Mouse (Mus musculus) CH12.LX (cell line): Measurements from ENCODE around the gene Grm2. TPM values are rescaled to one million over a fixed set of nuclear protein-coding genes. Genes with fewer than 3 reads are reported as not detected.

Experiments used
- DNase-seq: peaks from one replicate; pipeline ENCODE4 v3.0.0-alpha.2; 2013; ENCODE audit errors: extremely low read depth
- H3K27ac ChIP-seq: 2 replicates; pipeline ENCODE4 v1.5.1; 2012; ENCODE audit warnings: low read depth, mild to moderate bottlenecking, control low read depth, moderate library complexity; ENCODE audit not compliant: insufficient read depth
- H3K27me3 ChIP-seq: replicated peaks from 2 replicates; pipeline ENCODE3; 2012; ENCODE audit warnings: inconsistent platforms
- H3K36me3 ChIP-seq, 2 experiments: replicated peaks in 1 of 2; 2 replicates each; pipeline versions ENCODE3 to v1.6.1; 2012; ENCODE audit warnings: inconsistent platforms in 1 of 2, low read length in 1 of 2, mild to moderate bottlenecking in 1 of 2, mixed read lengths in 1 of 2, moderate library complexity in 1 of 2; ENCODE audit not compliant: control insufficient read depth in 1 of 2, insufficient read depth in 1 of 2
- H3K4me1 ChIP-seq, 2 experiments: 2 replicates each; pipeline ENCODE4 v1.6.1; 2012; ENCODE audit warnings: inconsistent platforms in 1 of 2, moderate library complexity in 1 of 2; ENCODE audit not compliant: insufficient read depth in 2 of 2, control insufficient read depth in 1 of 2
- H3K4me2 ChIP-seq: 2 replicates; pipeline ENCODE4 v1.6.1; 2012; ENCODE audit warnings: low read depth, mild to moderate bottlenecking, control low read depth; ENCODE audit not compliant: poor library complexity, insufficient read depth, severe bottlenecking
- H3K4me3 ChIP-seq, 3 experiments: fragments of 150-350 bp in 1 of 3; sonication (generic) in 1 of 3; replicated peaks in 1 of 3; 2 replicates each; pipeline versions ENCODE3 to v1.5.1; 2011 to 2012; ENCODE audit warnings: low read depth in 2 of 3, low read length in 2 of 3, mild to moderate bottlenecking in 2 of 3, moderate library complexity in 2 of 3, control low read depth in 1 of 3, improper control_type of control experiment in 1 of 3, inconsistent platforms in 1 of 3, mixed read lengths in 1 of 3; ENCODE audit not compliant: poor library complexity in 1 of 3
- H3K79me2 ChIP-seq: replicated peaks from 2 replicates; pipeline ENCODE4 v1.6.1; 2012; ENCODE audit warnings: mild to moderate bottlenecking, moderate library complexity; ENCODE audit not compliant: control insufficient read depth, poor library complexity, insufficient read depth, severe bottlenecking; ENCODE audit errors: extremely low read depth
- H3K9ac ChIP-seq: 2 replicates; pipeline ENCODE4 v1.6.1; 2012; ENCODE audit warnings: low read depth, mild to moderate bottlenecking, control low read depth, moderate library complexity; ENCODE audit not compliant: insufficient read depth
- H3K9me3 ChIP-seq: replicated peaks from 2 replicates; pipeline ENCODE3; 2012; ENCODE audit warnings: low read length, inconsistent platforms, mixed read lengths
- BHLHE40 ChIP-seq: IDR thresholded peaks from 2 replicates; pipeline ENCODE4 v1.6.1; 2011; ENCODE audit warnings: mild to moderate bottlenecking, low read depth, low read length, improper control_type of control experiment
- CHD2 ChIP-seq: IDR thresholded peaks from 2 replicates; pipeline ENCODE4 v1.6.1; 2011; ENCODE audit warnings: low read length, improper control_type of control experiment
- E2F4 ChIP-seq: IDR thresholded peaks from 2 replicates; pipeline ENCODE4 v1.6.1; 2011; ENCODE audit warnings: low read depth, low read length, improper control_type of control experiment; ENCODE audit not compliant: insufficient replicate concordance
- EP300 ChIP-seq: IDR thresholded peaks from 2 replicates; pipeline ENCODE4 v1.6.1; 2011; ENCODE audit warnings: low read length, improper control_type of control experiment
- HCFC1 ChIP-seq: IDR thresholded peaks from 2 replicates; pipeline ENCODE4 v1.6.1; 2012; ENCODE audit warnings: low read depth, mild to moderate bottlenecking, inconsistent platforms, low read length, improper control_type of control experiment
- IRF4 ChIP-seq: IDR thresholded peaks from 2 replicates; pipeline ENCODE4 v1.6.1; 2014; ENCODE audit warnings: low read depth, mild to moderate bottlenecking, inconsistent platforms, low read length, improper control_type of control experiment
- JUN ChIP-seq: IDR thresholded peaks from 2 replicates; pipeline ENCODE4 v1.6.1; 2011; ENCODE audit warnings: low read depth, mild to moderate bottlenecking, low read length, improper control_type of control experiment, moderate library complexity; ENCODE audit not compliant: insufficient read depth
- JUND ChIP-seq: conservative IDR thresholded peaks from 2 replicates; pipeline ENCODE4 v1.6.1; 2011; ENCODE audit warnings: low read depth, low read length, improper control_type of control experiment
- KAT2A ChIP-seq: IDR thresholded peaks from 2 replicates; pipeline ENCODE4 v1.6.1; 2012; ENCODE audit warnings: low read length, improper control_type of control experiment, inconsistent platforms; ENCODE audit not compliant: insufficient replicate concordance
- MAFK ChIP-seq: IDR thresholded peaks from 2 replicates; pipeline ENCODE4 v1.6.1; 2011; ENCODE audit warnings: low read length, improper control_type of control experiment; ENCODE audit not compliant: insufficient replicate concordance
- MAZ ChIP-seq: IDR thresholded peaks from 2 replicates; pipeline ENCODE4 v1.6.1; 2012; ENCODE audit warnings: low read depth, mild to moderate bottlenecking, inconsistent platforms, low read length, improper control_type of control experiment, moderate library complexity
- MEF2A ChIP-seq: IDR thresholded peaks from 2 replicates; pipeline ENCODE4 v1.6.1; 2014; ENCODE audit warnings: low read depth, mild to moderate bottlenecking, inconsistent platforms, low read length, improper control_type of control experiment, borderline replicate concordance
- MXI1 ChIP-seq: IDR thresholded peaks from 2 replicates; pipeline ENCODE4 v1.6.1; 2011; ENCODE audit warnings: mild to moderate bottlenecking, low read depth, low read length, improper control_type of control experiment
- MYC ChIP-seq: IDR thresholded peaks from 2 replicates; pipeline ENCODE4 v1.6.1; 2011; ENCODE audit warnings: low read depth, mild to moderate bottlenecking, improper control_type of control experiment, low read length
- NELFE ChIP-seq: IDR thresholded peaks from 2 replicates; pipeline ENCODE4 v1.6.1; 2011; ENCODE audit warnings: low read depth, low read length, improper control_type of control experiment
- PAX5 ChIP-seq: IDR thresholded peaks from 2 replicates; pipeline ENCODE4 v1.6.1; 2012; ENCODE audit warnings: low read length, inconsistent platforms, mixed read lengths
- POLR2A ChIP-seq: IDR thresholded peaks from 2 replicates; pipeline ENCODE4 v1.6.1; 2011; ENCODE audit warnings: low read depth, mild to moderate bottlenecking, improper control_type of control experiment, low read length
- POLR2AphosphoS2 ChIP-seq: IDR thresholded peaks from 2 replicates; pipeline ENCODE4 v1.6.1; 2011; ENCODE audit warnings: low read depth, low read length, improper control_type of control experiment
- RCOR1 ChIP-seq: conservative IDR thresholded peaks from 2 replicates; pipeline ENCODE4 v1.6.1; 2012; ENCODE audit warnings: low read depth, mild to moderate bottlenecking, inconsistent platforms, low read length, improper control_type of control experiment
- SIN3A ChIP-seq: IDR thresholded peaks from 2 replicates; pipeline ENCODE4 v1.6.1; 2012; ENCODE audit warnings: low read length, improper control_type of control experiment, inconsistent platforms
- TBP ChIP-seq: conservative IDR thresholded peaks from 2 replicates; pipeline ENCODE4 v1.6.1; 2011; ENCODE audit warnings: low read depth, low read length, improper control_type of control experiment
- TCF12 ChIP-seq: IDR thresholded peaks from 2 replicates; pipeline ENCODE4 v1.6.1; 2014; ENCODE audit warnings: low read depth, mild to moderate bottlenecking, inconsistent platforms, low read length, improper control_type of control experiment
- USF2 ChIP-seq: conservative IDR thresholded peaks from 2 replicates; pipeline ENCODE4 v1.6.1; 2011; ENCODE audit warnings: low read depth, low read length, improper control_type of control experiment
- ZC3H11A ChIP-seq: IDR thresholded peaks from 2 replicates; pipeline ENCODE4 v1.6.1; 2012; ENCODE audit warnings: low read depth, mild to moderate bottlenecking, inconsistent platforms, low read length, improper control_type of control experiment
- ZMIZ1 ChIP-seq: IDR thresholded peaks from 2 replicates; pipeline ENCODE4 v1.6.1; 2012; ENCODE audit warnings: low read depth, mild to moderate bottlenecking, inconsistent platforms, low read length, improper control_type of control experiment
- ZNF384 ChIP-seq: IDR thresholded peaks from 2 replicates; pipeline ENCODE4 v1.6.1; 2012; ENCODE audit warnings: low read depth, low read length, improper control_type of control experiment, inconsistent platforms
- dilution Hi-C: fragments of 300-500 bp; cut with MboI; formaldehyde crosslinking; loops from 2 replicates; pipeline ENCODE4 v1.14.3; 2020; ENCODE audit warnings: low sequenced_read_pairs; ENCODE audit not compliant: extremely low pct_unique_long_range_greater_than_20kb, extremely low pct_ligation_motif_present
- in situ Hi-C: fragments of 300-500 bp; cut with MboI; formaldehyde crosslinking; loops from 3 replicates; pipeline ENCODE4 v1.14.3; 2019; ENCODE audit warnings: low sequenced_read_pairs, low pct_ligation_motif_present, low pct_unique_long_range_greater_than_20kb, mixed read lengths
- polyA plus RNA-seq: library from polyadenylated mRNA; unstranded; fragments of >175 nt; gene quantifications from 2 replicates; pipeline ENCODE4 v1.2.1, GENCODE M21; 2012; ENCODE audit warnings: low read depth; ENCODE audit not compliant: insufficient read length
- total RNA-seq, 2 experiments: library from RNA; depleted of rRNA; stranded (reverse); fragments of 300-350 nt in 1 of 2; fragments of >200 nt in 1 of 2; gene quantifications; 2 replicates each; pipeline ENCODE4 v1.2.3; 2012 to 2014

The Grm2 gene
- total and polyA plus RNA-seq, 3 experiments, result not detected

DNA sequence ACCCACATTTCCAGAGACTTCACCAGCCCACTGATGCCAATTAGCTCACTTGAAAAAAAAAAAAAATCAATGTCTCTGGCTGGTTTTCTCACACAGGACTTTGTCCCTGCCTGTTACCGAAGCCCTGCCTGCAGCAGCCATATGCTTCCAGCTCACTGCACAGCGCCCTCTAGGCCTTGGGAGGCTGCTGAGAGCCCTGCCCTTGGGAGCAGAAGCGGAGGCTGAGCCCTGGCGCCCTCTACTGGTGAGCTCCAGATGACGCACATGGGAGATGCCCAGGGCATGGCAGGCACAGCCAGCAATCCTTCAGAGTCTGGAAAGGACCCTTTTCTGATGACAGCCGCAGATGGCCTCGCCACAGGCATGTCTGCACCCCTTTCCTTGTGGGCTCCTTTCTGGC is 12.8 kb downstream of the Grm2 start (continued):
- TF ChIP-seq POLR2A (no peak), ZMIZ1 (no peak), JUN (no peak), MAZ (no peak), RCOR1 (no peak), ZNF384 (no peak), TCF12 (peak; percentile 46), MAFK (no peak), NELFE (peak; percentile 68; the same call in 1 of the 2 replicates), CHD2 (no peak), KAT2A (no peak), USF2 (no peak), BHLHE40 (no peak)

DNA sequence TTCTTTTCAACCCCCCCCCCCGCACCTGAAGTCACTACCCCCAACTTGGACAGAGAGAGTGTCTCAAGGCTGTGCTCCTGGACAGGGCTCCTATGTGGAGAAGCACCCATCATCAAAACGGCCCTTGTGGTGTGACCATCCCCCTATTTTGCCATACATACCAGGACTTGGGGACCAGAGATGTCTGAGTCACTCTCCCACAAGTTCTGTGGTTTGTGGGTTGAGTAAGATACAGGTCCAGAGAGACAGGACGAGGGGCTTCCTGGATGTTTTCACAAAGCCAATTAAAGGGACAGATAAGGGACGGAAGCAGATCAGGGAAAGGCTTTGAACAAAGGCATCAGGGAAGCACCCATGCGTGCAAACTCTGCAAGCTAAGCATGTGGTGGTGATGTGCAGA is 14.5 kb downstream of the Grm2 start:
- Histone ChIP-seq H3K4me3 (no peak overlapping the region), H3K36me3 (no peaks in the 10 kb centered on the region), H3K9me3 (peaks cover 8% of the 10 kb centered on the region), H3K27me3 (peaks cover 70% of the 10 kb centered on the region), H3K27ac (no peak overlapping the region), H3K4me2 (no peak overlapping the region), H3K79me2 (no peaks in the 10 kb centered on the region), H3K9ac (no peak overlapping the region), H3K4me1 (peaks cover 15 to 17% of the 10 kb centered on the region in 2 experiments)
- TF ChIP-seq ZMIZ1 (no peak), POLR2AphosphoS2 (no peak), MXI1 (no peak), ZC3H11A (no peak), MAFK (no peak), MYC (no peak)
- in situ Hi-C loops, result no loop called here
- no peak for DNase-seq
- dilution Hi-C loops, result no loop called here

DNA sequence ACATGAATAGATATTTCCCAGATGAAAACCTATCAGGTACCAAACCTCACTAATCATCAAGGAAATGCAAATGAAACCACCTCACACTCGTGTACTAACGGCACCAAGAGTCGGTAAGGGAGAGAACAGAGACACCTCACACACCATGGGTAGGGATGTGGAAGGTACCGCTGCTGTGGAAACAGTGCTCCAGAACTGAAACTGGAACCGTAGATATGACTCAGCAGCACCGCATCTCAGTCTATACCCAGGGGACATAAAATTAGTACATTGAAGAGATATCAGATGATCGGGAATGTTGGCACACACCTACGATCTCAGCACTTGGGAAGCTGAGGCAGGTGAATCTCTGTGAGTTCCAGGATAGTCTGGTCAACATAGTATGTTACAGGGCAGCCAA is 17.7 kb downstream of the Grm2 start:
- Histone ChIP-seq H3K36me3 (no peaks in the 10 kb centered on the region), H3K27ac (no peak overlapping the region), H3K4me3 (no peak overlapping the region), H3K4me1 (peaks cover 7% of the 10 kb centered on the region in 2 experiments), H3K9ac (no peak overlapping the region), H3K79me2 (no peaks in the 10 kb centered on the region), H3K4me2 (peak overlapping the region; percentile 61), H3K9me3 (no peaks in the 10 kb centered on the region), H3K27me3 (peaks cover 72% of the 10 kb centered on the region)
- in situ Hi-C loops, result no loop called here
- peak; percentile 31 for DNase-seq
- 0 out of 2 replicates have a peak, but pooled peaks have one; percentile 34 for TF ChIP-seq TCF12
- 0 out of 2 replicates have a peak, but pooled peaks have one; percentile 32 for TF ChIP-seq CHD2
- no peak for TF ChIP-seq ZMIZ1
- no peak for TF ChIP-seq SIN3A
- no peak for TF ChIP-seq E2F4
- peak; percentile 82 for TF ChIP-seq JUND
- peak; percentile 90 for TF ChIP-seq EP300
- TF ChIP-seq BHLHE40, result peak; percentile 69
- TF ChIP-seq USF2, result no peak
- TF ChIP-seq JUN, result peak; percentile 69
- TF ChIP-seq IRF4, result peak; percentile 90
- no peak for TF ChIP-seq PAX5
- TF ChIP-seq MEF2A, result 0 out of 2 replicates have a peak, but pooled peaks have one; percentile 17
- no peak for TF ChIP-seq MXI1
- no peak for TF ChIP-seq HCFC1
- TF ChIP-seq TBP, result no peak
- dilution Hi-C loops, result no loop called here
